Mouse (Mus musculus): ENCODE measurements around the gene Gga1.

Gene Gga1

GRCm38 (mm10) chr15:78876991-78877809 is at the start of gene Gga1:
TSS of gene Gga1 (plus strand) at chr15:78877190.
- peak; percentile 95 to 98 for DNase-seq (ENCODE audit: low spot score in 2 of 2)

DNA sequence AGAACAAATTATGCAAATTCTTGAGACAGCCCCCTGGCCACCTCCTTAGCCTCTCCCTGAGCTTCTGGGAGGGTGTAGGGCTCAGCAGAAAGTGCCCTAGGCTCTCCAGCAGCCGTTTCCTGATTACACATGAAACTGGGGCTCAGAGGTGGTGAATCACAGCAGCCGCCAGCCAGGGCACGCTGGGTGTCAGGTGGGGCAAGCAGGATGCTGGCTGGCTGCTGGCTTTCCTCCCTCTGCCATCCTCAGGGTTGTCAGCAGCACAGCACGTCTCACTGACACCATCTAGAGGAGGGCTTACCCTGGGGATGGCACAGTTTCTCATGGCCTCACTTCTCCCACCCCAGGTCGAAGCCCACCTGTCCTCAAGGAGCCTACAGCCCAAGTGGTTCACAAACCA is 48.7 kb upstream of the Gga1 start:
- no peak for DNase-seq (ENCODE audit: low spot score in 2 of 2)

DNA sequence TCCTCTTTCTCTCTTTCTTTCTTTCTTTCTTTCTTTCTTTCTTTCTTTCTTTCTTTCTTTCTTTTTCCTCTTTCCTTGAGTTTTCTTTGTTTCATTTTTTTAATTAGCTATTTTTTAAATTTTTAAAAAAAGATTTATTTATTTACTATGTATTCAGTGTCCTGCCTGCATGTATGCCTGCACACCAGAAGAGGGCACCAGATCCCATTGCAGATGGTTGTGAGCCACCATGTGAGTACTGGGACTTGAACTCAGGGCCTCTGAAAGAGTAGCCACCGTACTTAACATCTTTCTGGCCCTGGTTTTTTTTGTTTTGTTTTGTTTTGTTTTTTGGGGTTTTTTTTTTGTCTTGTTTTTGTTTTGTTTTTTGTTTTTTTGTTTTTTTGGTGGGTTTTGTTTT is 47.4 kb upstream of the Gga1 start:
- no peak for DNase-seq (ENCODE audit: low spot score in 2 of 2)

DNA sequence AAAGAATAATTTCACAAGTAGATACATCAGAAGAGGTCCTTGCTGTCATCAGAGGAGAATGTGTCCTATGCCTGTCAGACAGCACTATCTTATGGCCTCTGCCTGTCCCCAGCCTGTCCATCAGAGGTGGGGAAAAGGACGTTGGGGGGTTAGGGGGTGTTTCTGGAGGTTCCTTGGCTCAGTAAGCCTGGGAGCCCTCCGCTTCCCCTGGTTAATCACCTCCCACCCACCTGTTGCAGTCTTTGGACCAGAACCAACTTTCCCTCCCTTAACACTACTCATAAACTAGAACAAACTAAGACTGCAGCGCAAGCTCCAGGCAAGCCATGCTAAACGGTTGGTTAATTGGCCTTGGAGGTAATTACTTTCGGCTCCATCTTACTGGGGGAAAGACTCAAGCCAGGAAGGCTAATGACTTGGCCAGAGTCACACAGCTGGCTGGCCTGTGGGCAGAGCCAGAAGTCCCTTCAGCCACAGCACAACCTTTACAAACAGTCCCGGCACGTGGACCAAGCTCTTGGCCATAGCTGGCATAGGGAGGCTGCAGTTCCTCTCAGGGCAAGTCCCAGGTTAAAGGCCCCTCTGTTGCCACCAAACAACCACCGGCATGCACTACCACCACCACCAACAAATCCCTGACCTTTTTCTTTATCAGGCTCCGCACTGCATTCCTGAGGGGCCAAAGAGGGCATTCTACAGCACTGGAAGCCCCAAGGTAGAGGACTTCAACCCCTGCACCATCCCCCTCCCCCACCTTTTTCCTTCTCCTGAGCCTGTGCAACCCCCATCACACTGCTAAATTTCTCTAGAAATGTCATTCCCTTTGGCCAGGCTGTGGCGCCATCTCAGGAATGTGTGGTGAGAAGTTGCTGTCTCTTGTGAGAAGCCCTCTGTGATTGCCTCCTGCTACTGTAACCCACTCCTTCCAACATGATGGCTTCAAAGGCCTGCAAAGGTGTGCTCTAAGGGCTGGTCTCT is 46.0 kb upstream of the Gga1 start:
- no peak for DNase-seq (ENCODE audit: low spot score in 2 of 2)

GRCm38 (mm10) chr15:78831720-78832657 is 45.0 kb upstream of the Gga1 start:
- DNase-seq (ENCODE audit: low spot score in 2 of 2), result no peak

DNA sequence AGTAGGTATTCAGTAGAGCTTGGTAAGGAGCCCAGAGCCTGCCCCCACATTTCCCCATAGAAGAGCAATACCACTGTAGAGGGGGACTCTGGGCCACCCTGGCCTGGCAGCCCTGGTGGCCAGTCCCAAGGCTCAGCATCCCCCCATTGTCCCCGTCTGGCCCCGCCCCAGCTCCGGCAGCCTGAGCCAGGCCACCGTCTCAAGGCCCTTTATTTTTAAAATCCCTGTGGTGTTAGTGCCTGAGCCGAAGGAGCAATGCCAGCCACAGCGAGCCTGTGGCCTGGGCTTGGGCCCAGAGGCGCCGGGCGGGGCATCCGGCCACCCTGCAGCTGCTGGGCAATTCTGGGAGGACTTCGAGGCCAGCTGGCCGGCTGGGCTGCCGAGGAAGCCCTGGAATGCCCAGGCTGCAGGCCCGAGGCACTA is 44.3 kb upstream of the Gga1 start:
- DNase-seq (ENCODE audit: low spot score in 2 of 2), result peak; percentile 55 to 66

- no peak for DNase-seq (ENCODE audit: low spot score in 2 of 2)
Measured at GRCm38 (mm10) chr15:78833582-78833981, 43.4 kb upstream of the Gga1 start.

- no peak for DNase-seq (ENCODE audit: low spot score in 2 of 2)
Measured at GRCm38 (mm10) chr15:78834233-78835005, 42.6 kb upstream of the Gga1 start.

DNA sequence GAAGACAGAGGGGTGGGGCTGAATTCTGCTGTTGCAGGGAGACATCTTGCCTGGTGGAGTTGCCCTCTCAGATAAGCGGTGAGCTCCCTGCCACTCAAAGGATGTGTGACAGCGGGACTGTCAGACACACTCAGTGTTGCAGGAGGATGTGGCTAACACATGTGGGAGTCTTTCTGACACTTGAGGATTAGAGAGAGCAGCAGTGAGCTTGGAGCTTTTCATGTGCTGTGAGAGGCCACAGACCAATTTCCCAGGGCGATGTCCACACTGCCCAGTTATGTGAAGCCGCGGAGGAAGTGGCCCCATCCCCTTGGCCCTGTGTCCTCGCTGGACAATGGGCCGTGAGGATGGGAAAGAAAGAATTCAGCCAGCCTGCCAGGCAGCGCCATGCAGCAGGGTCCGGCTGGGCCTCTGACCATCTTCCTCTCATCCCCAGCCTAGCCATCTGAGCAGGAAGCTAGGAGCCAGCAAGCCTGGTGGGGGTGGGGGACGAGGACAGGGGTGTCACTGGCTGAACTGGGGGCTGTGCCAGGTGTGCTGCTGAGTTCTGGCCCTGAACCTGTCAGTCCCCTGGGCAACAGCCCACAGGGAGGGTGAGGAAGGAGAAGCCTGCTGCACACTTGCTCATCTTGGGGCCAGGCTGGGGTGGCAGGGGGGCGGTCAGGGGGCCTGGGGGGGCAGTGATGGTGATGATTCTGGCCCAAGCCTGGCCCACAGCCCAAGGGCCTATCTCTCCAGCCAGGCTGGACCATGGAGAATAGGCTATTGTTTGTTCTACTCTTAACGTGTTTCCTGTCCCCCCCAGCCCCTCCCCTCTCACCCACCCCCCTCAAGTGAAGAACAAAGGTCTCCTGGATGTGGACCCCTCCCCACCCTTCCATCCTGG is 41.5 kb upstream of the Gga1 start:
- no peak for DNase-seq (ENCODE audit: low spot score in 2 of 2)

DNA sequence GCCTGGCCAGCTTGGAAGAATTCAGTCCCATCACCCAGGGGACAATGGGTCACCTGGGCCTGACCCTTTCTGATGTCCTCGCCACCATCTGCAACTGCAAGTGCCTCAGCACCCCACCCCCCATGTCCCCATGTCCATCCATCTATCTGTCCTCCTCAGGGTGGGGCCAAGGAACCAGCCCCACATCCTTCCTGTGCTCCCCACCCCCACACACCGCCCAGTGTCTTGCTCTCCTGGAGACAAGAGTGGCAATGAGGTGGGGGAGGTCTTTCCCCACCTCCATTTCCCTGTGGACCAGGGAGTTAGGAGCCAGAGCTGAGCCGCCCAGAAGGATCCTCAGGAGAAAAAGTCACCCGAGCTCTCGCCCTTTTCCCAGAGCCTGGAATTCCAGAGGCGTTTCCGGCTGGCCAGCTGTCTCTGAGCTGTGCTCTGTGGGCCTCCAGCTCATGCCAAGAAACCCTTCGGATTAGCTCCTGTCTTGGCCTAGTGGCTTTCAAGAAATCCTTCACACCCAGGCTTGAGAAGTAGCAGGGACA is 40.8 kb upstream of the Gga1 start:
- no peak for DNase-seq (ENCODE audit: low spot score in 2 of 2)

DNA sequence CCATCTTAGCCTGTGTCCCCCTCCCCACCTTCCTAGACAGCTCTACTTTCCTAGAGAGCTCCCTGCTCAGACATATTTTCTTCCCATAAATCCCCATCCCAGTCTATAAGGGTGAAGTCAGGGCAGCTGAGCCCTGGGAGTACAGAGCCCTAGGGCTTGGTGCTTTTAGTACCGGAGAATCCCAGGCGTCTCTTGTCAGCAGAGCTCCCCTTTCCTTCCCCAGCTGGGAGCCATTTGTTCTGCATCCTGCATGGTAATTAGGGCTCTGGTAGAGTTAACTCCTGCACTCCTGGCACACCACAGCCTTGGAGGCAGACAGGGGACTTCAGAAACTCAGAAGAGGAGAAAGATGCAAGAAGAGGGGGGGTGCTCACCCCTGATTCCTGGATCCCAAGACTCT is 37.2 kb upstream of the Gga1 start:
- DNase-seq (ENCODE audit: low spot score in 2 of 2), result no peak

DNA sequence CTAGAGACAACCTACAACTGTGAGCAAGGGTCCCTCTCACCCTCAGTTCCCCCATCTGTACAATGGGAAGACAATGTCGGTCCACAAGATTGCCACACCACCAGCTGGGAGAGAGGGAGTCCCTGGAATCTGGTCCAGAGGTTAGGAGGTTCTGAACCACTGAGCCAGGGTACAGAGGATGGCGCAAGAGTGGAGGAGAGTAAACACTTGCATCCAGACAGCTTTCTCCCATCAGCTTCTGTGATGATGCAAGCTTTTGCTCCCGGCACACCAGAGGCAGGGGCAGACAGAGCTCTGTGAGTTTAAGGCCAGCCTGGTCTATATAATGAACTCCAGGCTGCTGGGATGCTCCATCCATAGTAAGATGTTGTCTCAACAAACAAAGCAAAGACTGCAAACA is 36.7 kb upstream of the Gga1 start:
- no peak for DNase-seq (ENCODE audit: low spot score in 2 of 2)

- DNase-seq (ENCODE audit: low spot score in 2 of 2), result no peak
Measured at GRCm38 (mm10) chr15:78840751-78841150, 36.2 kb upstream of the Gga1 start.

DNA sequence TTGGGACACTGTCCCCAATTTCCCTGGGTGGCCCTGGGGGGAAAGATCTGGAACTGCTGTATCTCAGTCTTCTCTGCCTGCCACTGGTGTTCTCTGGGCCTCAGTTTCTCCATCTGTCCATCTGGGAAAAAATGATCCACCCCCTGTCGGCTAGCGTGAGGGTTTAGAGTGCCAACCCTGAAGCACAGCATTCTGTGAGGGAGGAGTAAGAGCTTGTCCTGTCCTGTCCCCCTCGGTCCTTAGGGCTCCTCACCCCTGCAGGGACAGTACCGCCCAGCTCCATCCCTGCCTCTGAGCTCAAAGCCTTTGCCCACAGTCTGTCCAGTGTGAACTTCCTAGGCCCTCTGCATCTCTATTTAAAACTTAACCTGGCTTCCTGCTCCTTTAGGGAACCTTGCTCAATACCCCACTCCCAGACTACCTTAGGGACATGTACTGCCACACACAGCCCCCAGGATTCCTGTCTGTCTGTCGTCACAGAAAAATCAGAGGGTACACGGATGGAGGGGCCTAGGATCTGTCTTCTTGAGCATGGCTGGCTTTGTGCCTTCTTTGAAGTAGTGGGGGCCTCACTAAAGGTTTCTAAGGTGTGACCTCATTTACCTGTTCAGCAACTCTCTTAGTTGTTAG is 35.7 kb upstream of the Gga1 start:
- no peak for DNase-seq (ENCODE audit: low spot score in 2 of 2)

GRCm38 (mm10) chr15:78842371-78843163 is 34.4 kb upstream of the Gga1 start, which contains the start of gene Cdc42ep1:
TSS of gene Cdc42ep1 (plus strand) at chr15:78842624.
- DNase-seq (ENCODE audit: low spot score in 2 of 2), result peak in 1 of 2 experiments; percentile 25

- no peak for DNase-seq (ENCODE audit: low spot score in 2 of 2)
Measured at GRCm38 (mm10) chr15:78843581-78844469, 33.2 kb upstream of the Gga1 start.

DNA sequence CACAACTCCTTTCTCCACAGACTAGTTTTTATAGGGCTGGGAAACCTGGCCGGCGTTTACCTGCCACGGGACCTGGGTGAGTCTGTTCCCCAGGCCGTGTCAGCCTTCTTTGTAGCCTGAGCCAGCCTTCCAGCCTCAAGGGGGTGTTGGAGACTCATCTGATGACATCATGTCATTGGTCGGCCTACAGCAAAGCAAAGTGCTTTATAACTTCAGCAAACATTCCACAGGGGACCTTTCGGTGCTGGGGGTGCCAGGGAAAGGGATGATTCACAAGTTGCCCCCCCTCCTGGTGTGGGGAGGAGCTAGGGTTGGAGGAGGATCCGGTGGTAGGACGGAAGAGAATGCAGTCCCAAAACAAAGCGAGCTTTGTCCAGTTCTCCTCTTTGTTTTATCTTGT is 32.2 kb upstream of the Gga1 start:
- no peak for DNase-seq (ENCODE audit: low spot score in 2 of 2)
